Mouse (Mus musculus) liver, embryonic 14.5 days (tissue): ENCODE measurements around the gene Specc1l.

Experiments
- CTCF ChIP-seq: IDR thresholded peaks from 2 replicates; pipeline ENCODE4 v1.5.1; 2016; ENCODE audit warnings: antibody characterized with exemption, low read depth, control low read depth
- EP300 ChIP-seq: IDR thresholded peaks from 2 replicates; pipeline ENCODE4 v1.6.1; 2016; ENCODE audit warnings: antibody characterized with exemption, low read depth

- no peak for TF ChIP-seq CTCF
- no peak for TF ChIP-seq EP300
Measured at GRCm38 (mm10) chr10:75184826-75185225, 27.0 kb upstream of the Specc1l start.
